Mouse (Mus musculus): ENCODE results near the gene Rasa2.

GRCm38 (mm10) chr9:96618448-96619176, 12.8 kb downstream of the Rasa2 start:
- no peak for TF ChIP-seq USF1 (IDR thresholded peaks at IDR 0.05; ENCODE audit: low read depth)
- no peak for TF ChIP-seq TCF3 (IDR thresholded peaks at IDR 0.05; ENCODE audit: insufficient read length, low read depth)
- TF ChIP-seq POLR2A (IDR thresholded peaks at IDR 0.05; ENCODE audit: insufficient read length, low read depth) = no peak
- TF ChIP-seq MAX (IDR thresholded peaks at IDR 0.05; ENCODE audit: low read depth) = no peak
- TF ChIP-seq E2F4 (IDR thresholded peaks at IDR 0.05; ENCODE audit: insufficient read depth) = no peak
- no peak for TF ChIP-seq REST (IDR thresholded peaks at IDR 0.05; ENCODE audit: insufficient read depth, insufficient read length)
- no peak for TF ChIP-seq MYOD1 (IDR thresholded peaks at IDR 0.05; ENCODE audit: control insufficient read depth in 1 of 3, insufficient read length in 2 of 3, low read depth in 2 of 3)
- no peak for TF ChIP-seq SRF (IDR thresholded peaks at IDR 0.05; ENCODE audit: control insufficient read depth, insufficient read length, low read depth)
- no peak for TF ChIP-seq CEBPB (IDR thresholded peaks at IDR 0.05; ENCODE audit: insufficient read depth, poor library complexity, severe bottlenecking)
- no peak for TF ChIP-seq TCF12 (IDR thresholded peaks at IDR 0.05; ENCODE audit: insufficient read depth, poor library complexity, severe bottlenecking)
- TF ChIP-seq MYOG (IDR thresholded peaks at IDR 0.05; ENCODE audit: control insufficient read depth in 1 of 3, insufficient read depth in 1 of 3, insufficient read length in 2 of 3, low read depth in 2 of 3) = no peak
